Mouse (Mus musculus): ENCODE measurements around the gene Cdk14. TPM values are rescaled to one million over a fixed set of nuclear protein-coding genes. Genes with fewer than 3 reads are reported as not detected.
A peak's percentile ranks its signal among the peaks of the same experiment; 100 is the strongest.

The Cdk14 gene
- total and polyA plus RNA-seq, 2 experiments from 2014 or later: 34.8 to 54.0 TPM

- Histone ChIP-seq H3K4me2 (ENCODE audit: low read depth) (no peak overlapping the region), H3K27me3 (ENCODE audit: insufficient read depth, low read length) (no peaks in the 10 kb centered on the region), H3K9ac (no peak overlapping the region), H3K9me3 (ENCODE audit: low read length) (no peaks in the 10 kb centered on the region), H3K4me3 (ENCODE audit: low read depth, low read length) (no peak overlapping the region), H3K4me1 (ENCODE audit: insufficient read depth) (no peaks in the 10 kb centered on the region), H3K27ac (ENCODE audit: low read depth, low read length) (no peak overlapping the region), H3K36me3 (ENCODE audit: insufficient read depth) (no peaks in the 10 kb centered on the region)
- ATAC-seq (no peak), DNase-seq (no peak)
- no peak for TF ChIP-seq CTCF (IDR thresholded peaks at IDR 0.05; ENCODE audit: low read depth)
- 90% methylated on average over 7 of the region's 7 CpGs for WGBS
Observed at GRCm38 (mm10) chr5:5297222-5297621, 122.9 kb downstream of the Cdk14 start.

GRCm38 (mm10) chr5:5296773-5297172, 123.3 kb downstream of the Cdk14 start:
- no peak for DNase-seq
- Histone ChIP-seq H3K4me2 (ENCODE audit: low read depth) (no peak overlapping the region), H3K4me1 (ENCODE audit: insufficient read depth) (no peaks in the 10 kb centered on the region), H3K9ac (no peak overlapping the region), H3K27ac (ENCODE audit: low read depth, low read length) (no peak overlapping the region), H3K36me3 (ENCODE audit: insufficient read depth) (no peaks in the 10 kb centered on the region), H3K9me3 (ENCODE audit: low read length) (no peaks in the 10 kb centered on the region), H3K4me3 (ENCODE audit: low read depth, low read length) (no peak overlapping the region), H3K27me3 (ENCODE audit: insufficient read depth, low read length) (no peaks in the 10 kb centered on the region)
- no peak for ATAC-seq
- no peak; the same call in 1 of the 2 replicates for TF ChIP-seq CTCF (IDR thresholded peaks at IDR 0.05; ENCODE audit: low read depth)

GRCm38 (mm10) chr5:5292830-5293542, 127.1 kb downstream of the Cdk14 start:
- Histone ChIP-seq H3K27ac (ENCODE audit: low read depth, low read length) (no peak overlapping the region), H3K4me3 (ENCODE audit: low read depth, low read length) (no peak overlapping the region), H3K9ac (no peak overlapping the region), H3K9me3 (ENCODE audit: low read length) (no peaks in the 10 kb centered on the region), H3K4me1 (ENCODE audit: insufficient read depth) (no peaks in the 10 kb centered on the region), H3K4me2 (ENCODE audit: low read depth) (no peak overlapping the region), H3K27me3 (ENCODE audit: insufficient read depth, low read length) (no peaks in the 10 kb centered on the region), H3K36me3 (ENCODE audit: insufficient read depth) (no peaks in the 10 kb centered on the region)
- ATAC-seq (no peak), DNase-seq (no peak)
- no peak for TF ChIP-seq CTCF (IDR thresholded peaks at IDR 0.05; ENCODE audit: low read depth)
- 88% methylated on average over 8 of the region's 8 CpGs for WGBS

GRCm38 (mm10) chr5:5291321-5291991, 128.7 kb downstream of the Cdk14 start:
- no peak overlapping the region for H3K4me2 ChIP-seq (ENCODE audit: low read depth)
- no peaks in the 10 kb centered on the region for H3K4me1 ChIP-seq (ENCODE audit: insufficient read depth)
- ATAC-seq (0 out of 2 replicates have a peak, but pooled peaks have one; percentile 45), DNase-seq (no peak)
- H3K9ac ChIP-seq: no peak overlapping the region
- no peak overlapping the region for H3K27ac ChIP-seq (ENCODE audit: low read depth, low read length)
- no peaks in the 10 kb centered on the region for H3K9me3 ChIP-seq (ENCODE audit: low read length)
- no peak for TF ChIP-seq CTCF (IDR thresholded peaks at IDR 0.05; ENCODE audit: low read depth)
- 85% methylated on average over 6 of the region's 6 CpGs for WGBS
- no peaks in the 10 kb centered on the region for H3K36me3 ChIP-seq (ENCODE audit: insufficient read depth)
- no peaks in the 10 kb centered on the region for H3K27me3 ChIP-seq (ENCODE audit: insufficient read depth, low read length)
- no peak overlapping the region for H3K4me3 ChIP-seq (ENCODE audit: low read depth, low read length)

- no peak for TF ChIP-seq CTCF (IDR thresholded peaks at IDR 0.05; ENCODE audit: low read depth)
- H3K36me3 ChIP-seq (ENCODE audit: insufficient read depth): no peaks in the 10 kb centered on the region
- H3K27ac ChIP-seq (ENCODE audit: low read depth, low read length): no peak overlapping the region
- no peak overlapping the region for H3K4me2 ChIP-seq (ENCODE audit: low read depth)
- no peaks in the 10 kb centered on the region for H3K9me3 ChIP-seq (ENCODE audit: low read length)
- H3K4me1 ChIP-seq (ENCODE audit: insufficient read depth): no peaks in the 10 kb centered on the region
- no peak overlapping the region for H3K9ac ChIP-seq
- ATAC-seq (no peak), DNase-seq (no peak)
- H3K4me3 ChIP-seq (ENCODE audit: low read depth, low read length): no peak overlapping the region
- H3K27me3 ChIP-seq (ENCODE audit: insufficient read depth, low read length): no peaks in the 10 kb centered on the region
- 80% methylated on average over 4 of the region's 4 CpGs for WGBS
Observed at GRCm38 (mm10) chr5:5290714-5291113, 129.4 kb downstream of the Cdk14 start.

GRCm38 (mm10) chr5:5285876-5286275, 134.2 kb downstream of the Cdk14 start:
- Histone ChIP-seq H3K4me2 (ENCODE audit: low read depth) (no peak overlapping the region), H3K27me3 (ENCODE audit: insufficient read depth, low read length) (no peaks in the 10 kb centered on the region), H3K36me3 (ENCODE audit: insufficient read depth) (no peaks in the 10 kb centered on the region), H3K9me3 (ENCODE audit: low read length) (no peaks in the 10 kb centered on the region), H3K27ac (ENCODE audit: low read depth, low read length) (no peak overlapping the region), H3K4me3 (ENCODE audit: low read depth, low read length) (no peak overlapping the region), H3K4me1 (ENCODE audit: insufficient read depth) (no peaks in the 10 kb centered on the region), H3K9ac (no peak overlapping the region)
- whole genome bisulfite sequencing: 91% methylated on average over 3 of the region's 3 CpGs
- no peak for DNase-seq
- no peak for ATAC-seq
- TF ChIP-seq CTCF (IDR thresholded peaks at IDR 0.05; ENCODE audit: low read depth): no peak

GRCm38 (mm10) chr5:5284531-5284930, 135.6 kb downstream of the Cdk14 start:
- no peak overlapping the region for H3K4me2 ChIP-seq (ENCODE audit: low read depth)
- H3K9me3 ChIP-seq (ENCODE audit: low read length): no peaks in the 10 kb centered on the region
- DNase-seq (no peak), ATAC-seq (no peak)
- H3K27ac ChIP-seq (ENCODE audit: low read depth, low read length): no peak overlapping the region
- no peaks in the 10 kb centered on the region for H3K4me1 ChIP-seq (ENCODE audit: insufficient read depth)
- no peak overlapping the region for H3K4me3 ChIP-seq (ENCODE audit: low read depth, low read length)
- H3K9ac ChIP-seq: no peak overlapping the region
- H3K36me3 ChIP-seq (ENCODE audit: insufficient read depth): no peaks in the 10 kb centered on the region
- H3K27me3 ChIP-seq (ENCODE audit: insufficient read depth, low read length): no peaks in the 10 kb centered on the region
- 81% methylated on average over 5 of the region's 5 CpGs for WGBS
- TF ChIP-seq CTCF (IDR thresholded peaks at IDR 0.05; ENCODE audit: low read depth): no peak
